Mouse (Mus musculus) left cerebral cortex, adult 2 months (tissue): ENCODE data around the gene Erg28. TPM values are rescaled to one million over a fixed set of nuclear protein-coding genes. Genes with fewer than 3 reads are reported as not detected.
A peak's percentile ranks its signal among the peaks of the same experiment; 100 is the strongest.

Experiments used
- DNase-seq, 2 experiments: peaks; one replicate each; pipeline ENCODE4 v3.0.0; 2021 to 2022; ENCODE audit warnings: low spot score in 2 of 2, mixed read lengths in 1 of 2; ENCODE audit errors: extremely low spot score in 1 of 2
- H3K27ac ChIP-seq: fragments of 200-600 bp; 2 replicates; pipeline ENCODE4 v1.8.1; 2022
- H3K4me3 ChIP-seq: fragments of 200-600 bp; 2 replicates; pipeline ENCODE4 v1.8.1; 2022
- CTCF ChIP-seq: fragments of 200-600 bp; IDR thresholded peaks from 2 replicates; pipeline ENCODE4 v1.8.1; 2022; ENCODE audit warnings: antibody characterized with exemption, mild to moderate bottlenecking, moderate library complexity
- intact Hi-C: fragments of 180-260 bp; cut with DNase I; formaldehyde crosslinking; loops from one replicate; pipeline ENCODE4 v1.15.1; 2025
- total RNA-seq, 2 experiments: library from RNA; stranded (reverse); gene quantifications; 2 replicates each; pipeline ENCODE4 v1.2.3; 2021

Gene Erg28
- total RNA-seq, 2 experiments from 2014 or later: 48.9 to 51.8 TPM

DNA sequence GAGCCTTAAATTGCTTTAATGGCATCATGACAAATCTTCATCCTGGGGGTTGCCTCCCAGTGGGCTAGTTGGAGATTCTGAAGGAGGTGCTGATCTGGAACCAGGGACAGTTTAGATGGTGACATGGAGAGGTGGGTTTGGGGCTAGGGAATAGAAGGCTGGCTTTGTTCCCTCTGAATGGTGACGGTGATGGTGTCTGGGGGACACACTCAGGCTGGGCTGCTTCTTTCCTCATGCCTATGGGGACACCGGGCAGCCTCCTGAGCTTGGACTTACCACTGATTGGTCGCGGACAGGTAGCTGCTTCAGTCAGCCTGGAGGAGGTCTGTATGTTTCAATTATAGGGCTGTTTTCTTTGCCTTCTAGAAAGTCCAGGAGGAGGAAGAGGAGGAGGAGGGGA, 12.7 kb downstream of the Erg28 start:
- intact Hi-C loops: no loop called here
- no peak overlapping the region for H3K4me3 ChIP-seq
- DNase-seq: no peak
- no peak overlapping the region for H3K27ac ChIP-seq
- no peak for TF ChIP-seq CTCF

DNA sequence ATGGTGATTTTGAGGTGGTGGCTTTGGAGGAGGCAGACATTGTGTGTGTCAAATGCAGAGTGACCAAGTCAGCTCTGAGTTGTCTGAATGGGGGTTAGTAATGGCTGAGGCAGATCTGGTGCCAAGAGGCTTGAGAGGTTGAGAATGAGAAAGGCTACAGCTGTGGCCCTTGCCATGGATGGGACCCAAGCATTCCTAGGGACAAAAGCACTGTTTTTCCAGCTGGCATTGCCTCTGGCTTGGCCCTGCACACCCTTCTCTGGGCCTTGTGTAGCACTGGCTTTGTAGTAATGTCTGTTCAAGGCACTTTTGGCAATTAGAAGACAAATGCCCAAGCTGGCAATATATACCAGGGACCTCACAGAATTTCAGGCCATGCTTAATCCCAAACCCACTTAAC, 13.4 kb downstream of the Erg28 start:
- no peak for DNase-seq
- Histone ChIP-seq H3K27ac (no peak overlapping the region), H3K4me3 (no peak overlapping the region)
- TF ChIP-seq CTCF: no peak
- intact Hi-C loops: no loop called here

DNA sequence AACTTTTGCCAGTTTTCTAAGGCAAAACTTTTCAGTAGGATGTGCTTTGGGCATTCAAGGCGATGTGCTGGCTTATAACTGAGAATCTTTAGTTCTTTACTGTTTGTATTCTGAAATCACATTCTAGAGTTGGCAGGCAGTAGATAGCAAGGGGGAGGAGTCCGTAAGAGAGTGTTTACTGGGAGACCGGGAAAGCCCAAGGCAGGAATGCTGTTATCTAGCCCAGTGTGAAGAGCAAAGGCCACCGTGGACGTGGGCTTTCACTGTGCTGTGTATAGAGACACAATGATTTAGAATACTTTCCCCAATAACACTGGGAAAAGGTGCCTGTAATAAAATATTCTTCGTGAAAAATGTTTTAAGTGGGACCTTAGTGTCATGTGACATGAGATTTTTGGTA, 14.6 kb downstream of the Erg28 start:
- no peak for DNase-seq
- Histone ChIP-seq H3K27ac (no peak overlapping the region), H3K4me3 (no peak overlapping the region)
- intact Hi-C loops: loop anchor here (10.0 kb wide), 1 partner anchor 385 kb away; no protein-coding TSS in a partner anchor
- no peak for TF ChIP-seq CTCF

DNA sequence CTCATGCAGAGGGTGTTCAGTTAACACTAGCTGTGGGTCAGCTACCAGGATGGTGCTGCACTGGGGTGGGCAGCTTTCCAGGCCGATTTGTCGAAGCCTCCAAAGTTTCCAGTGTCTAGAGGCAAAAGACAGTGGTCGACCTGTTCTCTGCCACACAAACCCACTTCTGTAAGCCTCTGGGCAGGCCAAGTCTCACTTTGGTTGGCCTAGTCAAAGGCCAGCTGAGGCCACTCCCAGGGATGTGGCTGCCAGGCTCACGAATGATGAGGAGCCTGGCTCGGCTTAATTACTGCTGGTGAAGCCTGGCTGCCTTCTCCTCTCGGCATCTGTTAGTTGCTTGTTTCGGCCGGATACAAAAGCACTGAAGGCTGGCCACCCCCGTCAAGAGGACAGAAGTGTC, 24.3 kb downstream of the Erg28 start:
- intact Hi-C loops: loop anchor here (5.0 to 10.0 kb wide), 2 partner anchors 43 to 375 kb away; no protein-coding TSS in a partner anchor
- peak in 1 of 2 experiments; percentile 10 for DNase-seq
- Histone ChIP-seq H3K4me3 (no peak overlapping the region), H3K27ac (no peak overlapping the region)
- no peak for TF ChIP-seq CTCF

DNA sequence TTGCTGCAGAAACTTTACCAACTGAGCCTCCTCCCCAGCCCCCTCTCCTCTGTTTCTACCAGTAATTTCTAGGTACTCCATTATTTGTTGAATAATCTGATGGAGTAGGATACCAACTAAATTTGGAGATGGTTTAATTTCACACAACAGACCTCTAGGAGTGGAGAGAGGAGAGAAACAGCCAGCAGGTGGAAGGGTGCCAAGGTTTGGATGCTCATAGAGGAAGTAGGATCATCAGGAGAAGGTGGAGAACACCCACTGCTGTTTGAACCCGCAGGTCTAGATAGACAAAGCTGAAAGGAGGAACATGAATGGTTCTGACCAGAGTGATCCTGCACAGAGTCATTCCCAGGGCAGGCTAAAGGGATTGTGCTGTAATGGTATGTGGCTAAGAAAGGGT, 28.8 kb downstream of the Erg28 start:
- H3K27ac ChIP-seq: no peak overlapping the region
- intact Hi-C loops: no loop called here

DNA sequence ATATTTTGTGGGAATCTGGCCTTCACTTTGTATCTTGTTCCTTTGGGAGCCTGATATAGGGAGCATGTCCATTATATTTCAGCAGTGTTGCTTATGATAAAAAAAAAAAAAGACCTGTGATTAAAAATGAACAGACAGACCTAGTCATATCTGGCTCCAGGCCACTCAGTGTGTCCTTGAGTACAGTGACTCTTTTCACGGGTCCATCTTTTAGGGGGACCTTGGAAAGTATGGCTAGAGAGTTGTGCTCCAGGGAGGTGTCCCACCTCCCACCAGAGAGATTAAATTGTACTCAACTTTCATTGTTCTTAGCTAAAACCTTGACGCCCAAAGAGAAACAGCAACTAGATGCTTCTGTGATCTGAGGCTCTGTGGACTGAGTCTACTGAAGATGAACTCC, 30.3 kb downstream of the Erg28 start:
- DNase-seq: no peak
- Histone ChIP-seq H3K27ac (no peak overlapping the region), H3K4me3 (no peak overlapping the region)
- TF ChIP-seq CTCF: no peak
- intact Hi-C loops: no loop called here

More for the DNA sequence above, 28.8 kb downstream of the Erg28 start:
- DNase-seq: no peak
- H3K4me3 ChIP-seq: no peak overlapping the region
- no peak for TF ChIP-seq CTCF

DNA sequence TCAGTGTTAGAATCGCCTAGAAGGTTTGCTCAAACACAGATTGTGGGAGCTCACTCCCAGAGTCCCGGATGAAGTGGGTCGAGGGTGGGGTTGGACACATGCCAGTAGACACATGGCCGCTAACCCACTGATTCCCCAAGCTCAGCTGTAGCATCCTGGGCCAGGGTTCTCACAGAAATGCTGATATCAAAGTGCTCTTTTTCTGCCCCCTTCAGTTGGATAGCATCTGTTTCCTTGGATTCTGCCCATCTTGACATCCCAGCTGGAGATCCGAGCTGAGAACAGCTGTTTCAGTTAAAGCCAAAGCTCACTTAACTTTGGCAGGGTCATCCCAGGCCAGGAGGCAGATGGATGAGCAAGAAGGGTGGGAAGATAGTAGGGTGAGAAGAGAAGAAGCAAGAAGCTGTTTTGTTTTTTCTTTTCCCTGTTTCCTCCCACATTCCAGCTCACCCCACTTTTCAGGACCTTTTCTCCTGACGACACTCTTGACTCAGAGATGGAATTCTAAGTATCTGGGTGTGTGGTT, 31.5 kb downstream of the Erg28 start:
- DNase-seq: peak; percentile 18 to 23
- no peak overlapping the region for H3K4me3 ChIP-seq
- no peak for TF ChIP-seq CTCF
- H3K27ac ChIP-seq: no peak overlapping the region
- intact Hi-C loops: no loop called here

DNA sequence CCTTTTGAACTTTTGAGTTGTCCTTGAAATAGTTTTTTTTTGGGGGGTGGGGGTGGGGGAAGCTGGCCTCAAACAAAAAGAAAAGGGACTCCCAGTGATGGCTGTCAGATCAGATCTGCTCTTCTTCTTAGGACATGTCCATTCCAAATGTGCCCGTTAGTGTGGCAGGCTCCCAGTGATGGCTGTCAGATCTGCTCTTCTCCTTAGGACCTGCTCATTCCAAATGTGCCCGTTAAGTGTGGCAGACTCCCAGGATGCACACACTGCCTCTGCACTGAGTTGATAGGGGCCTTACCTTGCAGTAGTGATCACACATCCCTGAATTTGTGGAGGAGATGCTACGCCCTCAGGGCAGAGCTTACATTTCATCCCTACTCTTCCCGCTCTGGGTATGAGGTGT, 32.2 kb downstream of the Erg28 start:
- no peak for TF ChIP-seq CTCF
- intact Hi-C loops: no loop called here
- no peak overlapping the region for H3K4me3 ChIP-seq
- no peak for DNase-seq
- H3K27ac ChIP-seq: no peak overlapping the region

DNA sequence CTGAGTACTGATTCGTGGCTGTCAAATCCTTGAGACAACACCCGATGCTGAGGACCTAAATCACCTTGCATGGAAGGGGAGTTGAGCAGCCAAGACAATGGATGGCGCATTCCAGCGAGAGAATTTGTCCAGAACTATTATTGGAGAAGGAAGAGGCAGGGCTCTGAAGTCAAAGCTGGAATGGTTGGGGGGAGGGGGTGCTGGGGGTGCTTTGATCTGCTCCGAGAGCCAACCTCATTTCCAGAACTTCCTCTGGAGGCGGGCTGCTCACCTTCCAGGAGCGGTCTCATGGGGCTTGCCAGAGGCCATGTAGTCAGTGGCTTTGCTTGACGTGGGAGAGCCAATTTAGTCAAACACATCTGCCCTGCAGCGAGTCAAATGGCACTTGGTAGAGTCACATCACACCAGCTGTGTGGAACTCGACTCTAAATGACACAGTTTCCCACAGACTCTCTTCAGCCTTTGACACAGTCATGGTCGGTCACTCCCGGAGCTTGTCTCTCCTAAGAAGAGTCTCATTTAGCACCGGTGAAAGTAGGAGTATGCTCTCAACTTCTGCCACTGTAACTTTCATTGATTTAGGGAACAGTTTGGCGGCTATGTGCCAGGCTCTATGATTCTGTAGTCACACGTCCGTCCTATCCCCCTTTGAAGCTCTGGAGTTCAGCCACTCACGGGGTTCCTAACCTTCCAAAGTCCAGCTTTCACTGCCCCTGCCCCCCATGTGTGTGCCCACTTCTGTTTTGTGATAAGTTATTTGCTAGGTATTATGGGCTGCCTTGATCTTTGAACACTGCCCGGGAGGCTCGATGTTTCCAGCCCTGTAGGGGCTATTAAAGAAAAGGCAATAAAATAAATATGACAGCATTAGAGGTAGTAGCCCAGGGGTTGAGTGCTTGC, 39.2 kb downstream of the Erg28 start:
- no peak overlapping the region for H3K27ac ChIP-seq
- no peak for DNase-seq
- no peak; the same call in 1 of the 2 replicates for TF ChIP-seq CTCF
- no peak overlapping the region for H3K4me3 ChIP-seq
- intact Hi-C loops: no loop called here

DNA sequence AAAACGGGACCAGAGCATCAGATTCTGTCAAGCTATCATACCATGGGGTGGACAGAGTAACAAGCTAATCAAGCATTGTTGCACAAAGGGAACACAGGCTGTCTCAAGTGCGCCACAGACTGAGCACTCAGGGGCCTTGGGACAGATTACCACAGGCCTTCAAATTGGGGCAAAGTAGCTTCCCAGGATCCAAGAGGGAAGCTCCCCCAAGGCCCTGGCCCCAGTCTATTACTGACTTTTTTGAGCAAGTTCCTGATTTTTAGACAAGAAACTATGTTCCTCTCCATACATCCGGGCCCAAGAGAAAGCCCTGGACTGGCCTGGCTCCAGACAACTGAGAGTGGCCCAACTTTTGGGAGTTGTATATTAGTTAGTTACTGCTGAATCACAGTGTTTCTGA, 42.7 kb downstream of the Erg28 start:
- no peak for TF ChIP-seq CTCF
- intact Hi-C loops: no loop called here
- H3K4me3 ChIP-seq: no peak overlapping the region
- DNase-seq: no peak
- no peak overlapping the region for H3K27ac ChIP-seq

DNA sequence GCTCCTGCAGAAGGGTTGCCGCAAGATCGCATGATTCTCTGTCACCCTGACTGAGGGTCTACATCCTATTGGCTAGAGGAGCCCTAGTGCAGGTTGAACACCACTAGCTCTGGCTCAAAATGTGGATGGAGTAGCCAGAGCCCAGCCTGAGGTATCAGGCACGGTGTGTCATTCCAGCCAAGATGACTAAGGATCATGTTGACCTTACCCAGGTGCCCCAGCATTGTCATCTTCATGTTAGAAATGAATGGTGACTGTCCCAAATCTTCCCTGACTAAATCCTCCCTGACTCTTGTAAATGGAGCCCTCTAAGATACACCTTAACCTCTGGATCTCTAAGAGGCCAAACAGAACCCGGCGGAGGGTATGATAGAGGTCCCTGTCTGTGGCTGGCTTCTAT, 44.6 kb downstream of the Erg28 start:
- intact Hi-C loops: no loop called here
- H3K27ac ChIP-seq: no peak overlapping the region
- H3K4me3 ChIP-seq: no peak overlapping the region
- no peak for DNase-seq
- TF ChIP-seq CTCF: no peak

DNA sequence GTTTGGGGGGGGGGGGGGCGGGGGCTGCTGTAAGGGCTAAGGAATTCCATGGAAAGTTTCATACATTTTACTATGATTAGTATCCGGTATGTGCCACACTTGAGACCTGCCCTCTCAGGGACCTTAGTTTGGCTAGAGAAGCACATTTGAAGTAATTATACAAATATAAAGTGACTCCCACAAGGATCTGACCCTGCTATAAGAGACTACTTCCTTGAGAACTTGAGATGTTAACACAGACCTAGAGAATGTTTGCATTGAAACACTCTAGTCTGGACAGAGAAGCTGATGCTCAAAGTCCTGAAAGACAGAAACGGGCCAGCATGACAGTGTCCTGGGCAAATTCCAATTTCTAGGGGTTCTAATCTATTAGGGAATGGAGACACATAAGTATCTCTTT, 45.4 kb downstream of the Erg28 start:
- DNase-seq: no peak
- Histone ChIP-seq H3K27ac (no peak overlapping the region), H3K4me3 (no peak overlapping the region)
- TF ChIP-seq CTCF: no peak
- intact Hi-C loops: no loop called here

DNA sequence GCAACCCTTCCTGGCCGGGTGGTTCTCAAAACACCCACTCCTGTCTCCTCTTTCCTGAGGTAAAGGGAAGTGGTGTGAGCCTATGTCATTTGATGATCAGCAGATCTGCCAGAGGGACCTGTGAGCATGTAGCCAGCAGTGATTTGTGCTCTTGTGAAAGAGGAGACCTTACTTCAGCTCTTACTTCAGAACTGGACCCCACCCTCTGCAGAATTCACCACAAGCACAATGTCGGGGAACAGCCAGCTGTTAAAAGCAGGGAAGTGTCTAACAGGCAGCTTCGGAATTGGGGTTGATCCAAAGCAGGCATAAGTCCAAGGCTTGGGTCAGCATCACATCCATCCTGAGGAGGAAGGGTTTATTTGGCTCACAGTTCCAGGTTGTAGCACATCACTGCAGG, 53.0 kb downstream of the Erg28 start:
- no peak for TF ChIP-seq CTCF
- no peak for DNase-seq
- no peak overlapping the region for H3K4me3 ChIP-seq
- intact Hi-C loops: no loop called here
- no peak overlapping the region for H3K27ac ChIP-seq
